Mouse (Mus musculus) stomach, postnatal 0 days (tissue): Measurements from ENCODE around the gene Trappc12. TPM values are rescaled to one million over a fixed set of nuclear protein-coding genes. Genes with fewer than 3 reads are reported as not detected.

Experiments
- ATAC-seq: fragments of 200-750 bp; cut with Nextera tagmentation; 2 replicates; pipeline ENCODE4 v1.8.0; 2017; ENCODE audit not compliant: low FRiP score, low TSS enrichment
- DNase-seq: peaks from one replicate; pipeline ENCODE4 v3.0.0-alpha.2; 2016; ENCODE audit warnings: low spot score
- H3K27ac ChIP-seq: fragments of 300-500 bp; sonication (generic); replicated peaks from 2 replicates; pipeline ENCODE4 v1.5.1; 2014; ENCODE audit warnings: mild to moderate bottlenecking, control low read depth
- H3K27me3 ChIP-seq: fragments of 300-500 bp; sonication (generic); 2 replicates; pipeline ENCODE4 v1.6.1; 2014; ENCODE audit warnings: low read length; ENCODE audit not compliant: control insufficient read depth, insufficient read depth
- H3K36me3 ChIP-seq: fragments of 300-500 bp; sonication (generic); 2 replicates; pipeline ENCODE4 v1.6.1; 2014; ENCODE audit warnings: low read length, mixed read lengths; ENCODE audit not compliant: control insufficient read depth, insufficient read depth
- H3K4me1 ChIP-seq: fragments of 300-500 bp; sonication (generic); replicated peaks from 2 replicates; pipeline ENCODE4 v1.6.1; 2014; ENCODE audit warnings: antibody characterized with exemption; ENCODE audit not compliant: control insufficient read depth, insufficient read depth
- H3K4me2 ChIP-seq: fragments of 300-500 bp; sonication (generic); replicated peaks from 2 replicates; pipeline ENCODE4 v1.6.1; 2014; ENCODE audit warnings: low read depth, mild to moderate bottlenecking, control low read depth, moderate library complexity
- H3K4me3 ChIP-seq: fragments of 300-500 bp; sonication (generic); 2 replicates; pipeline ENCODE4 v1.5.1; 2014; ENCODE audit warnings: low read depth, low read length, control low read depth
- H3K9ac ChIP-seq: fragments of 300-500 bp; sonication (generic); 2 replicates; pipeline ENCODE4 v1.6.1; 2014; ENCODE audit warnings: mild to moderate bottlenecking, low read length, control low read depth, mixed read lengths
- H3K9me3 ChIP-seq: fragments of 300-500 bp; sonication (generic); 2 replicates; pipeline ENCODE4 v1.6.1; 2016; ENCODE audit warnings: low read length; ENCODE audit not compliant: control insufficient read depth
- CTCF ChIP-seq: IDR thresholded peaks from 2 replicates; pipeline ENCODE4 v1.5.1; 2016; ENCODE audit warnings: antibody characterized with exemption, low read depth, mild to moderate bottlenecking, moderate library complexity
- EP300 ChIP-seq: optimal IDR thresholded peaks from 2 replicates; pipeline ENCODE3; 2016; ENCODE audit warnings: antibody characterized with exemption
- WGBS: fragments of 180-500 bp; shearing (Covaris S2); extraction: QIAGEN DNeasy Blood & Tissue Kit; methylation state at CpG from one replicate; pipeline ENCODE4 v1.1.7; 2014; 5-methylcytosine and 5-hydroxymethylcytosine counted together
- polyA plus RNA-seq: library from polyadenylated mRNA; unstranded; fragments of >200 nt; fragmentation: Nextera tagmentation; extraction: Ambion mirVana; gene quantifications from 2 replicates; pipeline ENCODE4 v1.2.1, GENCODE M21; 2015

The Trappc12 gene
- polyA plus RNA-seq, 1 experiment from 2014 or later, result 16.6 TPM

DNA sequence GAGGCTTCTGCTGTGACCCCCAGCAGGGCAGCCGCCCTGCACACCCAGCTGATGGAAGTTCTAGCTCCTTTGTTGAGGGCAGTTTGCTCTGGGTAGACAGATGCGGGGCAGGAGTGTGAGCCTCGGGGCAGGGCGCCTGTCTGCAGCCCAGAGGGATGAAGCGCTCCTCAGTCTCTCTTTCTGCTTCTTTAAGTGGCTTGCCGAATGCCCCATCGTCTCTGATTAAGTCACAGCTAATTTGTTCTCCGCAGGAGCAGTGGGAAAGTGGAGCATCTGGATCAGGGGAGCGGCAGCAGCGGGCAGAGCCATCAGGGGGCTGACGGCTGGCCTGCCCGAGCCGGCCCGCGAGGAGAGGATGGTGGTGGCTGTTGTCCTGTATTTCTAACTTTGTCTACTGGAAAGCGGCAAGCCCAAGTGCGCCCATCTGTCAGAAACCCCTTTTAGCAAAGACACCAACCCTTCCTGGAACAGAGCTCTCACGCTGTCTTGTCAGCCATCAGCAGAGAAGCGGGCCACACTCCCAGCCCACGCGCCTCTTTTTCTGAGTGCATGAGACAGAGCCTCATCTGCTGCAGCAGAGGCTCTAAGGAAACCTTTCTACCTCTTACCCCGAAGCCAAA lies 39.6 kb downstream of the Trappc12 start:
- WGBS, result 86% methylated on average over 22 of the region's 22 CpGs
- no peak overlapping the region for H3K9ac ChIP-seq
- ATAC-seq, result no peak
- H3K27me3 ChIP-seq, result no peaks in the 10 kb centered on the region
- no peak overlapping the region for H3K4me3 ChIP-seq
- no peaks in the 10 kb centered on the region; the same call in 1 of the 2 replicates for H3K36me3 ChIP-seq
- H3K4me2 ChIP-seq, result no peak overlapping the region
- no peak overlapping the region for H3K27ac ChIP-seq
- no peaks in the 10 kb centered on the region for H3K4me1 ChIP-seq
- H3K9me3 ChIP-seq, result no peaks in the 10 kb centered on the region
- no peak for DNase-seq
- TF ChIP-seq EP300, result no peak

GRCm38 (mm10) chr12:28708154-28708553 lies 42.1 kb downstream of the Trappc12 start:
- WGBS, result 81% methylated on average over 4 of the region's 4 CpGs
- H3K36me3 ChIP-seq, result no peaks in the 10 kb centered on the region; the same call in 1 of the 2 replicates
- TF ChIP-seq EP300 (no peak), CTCF (no peak)
- no peaks in the 10 kb centered on the region for H3K4me1 ChIP-seq
- H3K27ac ChIP-seq, result no peak overlapping the region
- H3K27me3 ChIP-seq, result no peaks in the 10 kb centered on the region
- no peak overlapping the region for H3K4me3 ChIP-seq
- DNase-seq (no peak), ATAC-seq (no peak)
- no peak overlapping the region for H3K4me2 ChIP-seq
- H3K9me3 ChIP-seq, result no peaks in the 10 kb centered on the region
- no peak overlapping the region for H3K9ac ChIP-seq

DNA sequence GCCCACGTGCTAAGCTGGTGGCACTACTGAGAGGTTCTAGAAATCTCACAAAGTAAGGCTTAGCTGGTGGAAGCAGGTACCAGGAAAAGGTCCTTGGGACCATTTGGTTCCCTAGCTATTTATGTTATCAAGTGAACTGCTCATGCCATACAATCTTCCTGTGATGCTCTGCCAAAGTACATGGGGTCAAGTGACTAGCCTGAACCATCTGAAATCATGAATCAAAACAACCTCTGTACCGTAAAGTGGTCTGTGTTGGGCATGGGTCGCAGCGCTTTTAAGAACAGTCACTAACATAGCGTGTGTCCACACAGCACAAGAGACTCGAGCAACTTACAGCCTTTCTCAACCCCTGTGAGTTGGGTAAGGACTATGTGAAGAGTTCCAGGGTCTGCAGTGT lies 45.1 kb downstream of the Trappc12 start:
- ATAC-seq (no peak), DNase-seq (no peak)
- Histone ChIP-seq H3K4me1 (no peaks in the 10 kb centered on the region), H3K4me3 (no peak overlapping the region), H3K4me2 (no peak overlapping the region), H3K27me3 (no peaks in the 10 kb centered on the region), H3K9ac (no peak overlapping the region), H3K36me3 (no peaks in the 10 kb centered on the region), H3K9me3 (no peaks in the 10 kb centered on the region), H3K27ac (no peak overlapping the region)
- WGBS, result 84% methylated on average over 6 of the region's 6 CpGs
- TF ChIP-seq EP300 (no peak), CTCF (no peak)

GRCm38 (mm10) chr12:28704381-28704780 lies 45.9 kb downstream of the Trappc12 start:
- H3K4me2 ChIP-seq, result no peak overlapping the region
- H3K4me3 ChIP-seq, result no peak overlapping the region
- ATAC-seq (no peak), DNase-seq (no peak)
- H3K4me1 ChIP-seq, result no peaks in the 10 kb centered on the region
- no peaks in the 10 kb centered on the region for H3K36me3 ChIP-seq
- H3K27me3 ChIP-seq, result no peaks in the 10 kb centered on the region
- TF ChIP-seq EP300 (no peak), CTCF (peak; percentile 15; the same call in 1 of the 2 replicates)
- WGBS, result 20% methylated on average over 12 of the region's 12 CpGs
- no peak overlapping the region for H3K27ac ChIP-seq
- no peak overlapping the region for H3K9ac ChIP-seq
- no peaks in the 10 kb centered on the region for H3K9me3 ChIP-seq

DNA sequence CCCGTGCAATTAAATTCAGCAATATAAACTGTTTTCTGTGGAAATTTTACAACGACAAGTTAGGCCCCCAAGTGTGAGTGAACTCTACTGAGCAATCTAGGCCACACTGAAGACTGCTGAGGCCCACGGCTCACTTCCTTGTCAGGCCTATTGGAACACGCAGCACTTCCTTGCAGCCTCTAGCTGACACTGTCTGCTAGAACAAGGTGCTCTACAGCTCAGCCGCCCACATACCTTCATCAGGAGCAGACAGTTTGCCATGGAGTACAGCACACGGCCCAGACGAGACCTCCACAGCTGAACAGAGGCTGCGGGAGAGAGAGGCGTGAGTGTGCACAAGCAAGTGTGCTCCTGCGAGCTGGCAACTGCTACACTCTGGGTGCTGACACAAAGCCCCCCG lies 49.0 kb downstream of the Trappc12 start:
- Histone ChIP-seq H3K27ac (no peak overlapping the region), H3K27me3 (no peaks in the 10 kb centered on the region), H3K9me3 (no peaks in the 10 kb centered on the region), H3K36me3 (no peaks in the 10 kb centered on the region), H3K4me2 (no peak overlapping the region), H3K4me3 (no peak overlapping the region), H3K4me1 (no peaks in the 10 kb centered on the region), H3K9ac (no peak overlapping the region)
- ATAC-seq, result no peak
- TF ChIP-seq CTCF (no peak), EP300 (no peak)
- no peak for DNase-seq
- 79% methylated on average over 11 of the region's 11 CpGs for WGBS

- Histone ChIP-seq H3K4me2 (no peak overlapping the region), H3K4me3 (no peak overlapping the region), H3K27ac (no peak overlapping the region), H3K27me3 (no peaks in the 10 kb centered on the region), H3K36me3 (no peaks in the 10 kb centered on the region), H3K9me3 (no peaks in the 10 kb centered on the region), H3K4me1 (no peaks in the 10 kb centered on the region), H3K9ac (no peak overlapping the region)
- DNase-seq (no peak), ATAC-seq (no peak)
- TF ChIP-seq CTCF (no peak), EP300 (no peak)
- 76% methylated on average over 19 of the region's 19 CpGs for WGBS
These were observed 49.7 kb downstream of the Trappc12 start for GRCm38 (mm10) chr12:28700561-28701025.
